In genomic region chr7:25756011-25756410, GRCm38 (mm10) we compare ENCODE assay signal across 7 mouse cellular contexts. TPM values are rescaled to one million over a fixed set of nuclear protein-coding genes. Genes with fewer than 3 reads are reported as not detected.
DNase-seq lines count a peak whose midpoint lies in the region; ATAC-seq and TF ChIP-seq lines count a peak whose summit lies in the region.

No protein-coding gene starts in this region.

- peaks cover 16% of the 10 kb centered on the region for H3K36me3 ChIP-seq in intestine, postnatal 0 days (ENCODE audit: control insufficient read depth, insufficient read depth)
- peaks cover 9% of the 10 kb centered on the region; the same call in 1 of the 2 replicates for H3K36me3 ChIP-seq in midbrain, embryonic 12.5 days
- no peaks in the 10 kb centered on the region; the same call in 1 of the 2 replicates for H3K36me3 ChIP-seq in small intestine, adult 2 months (ENCODE audit: control insufficient read depth, insufficient read depth, low read length)

- peak; percentile 88 for TF ChIP-seq CTCF in intestine, postnatal 0 days (IDR thresholded peaks at IDR 0.05; ENCODE audit: low read depth)
- peak; percentile 91; the same call in 1 of the 2 replicates for TF ChIP-seq CTCF in small intestine, adult 2 months (IDR thresholded peaks at IDR 0.05; ENCODE audit: extremely low read depth, insufficient read length, insufficient replicate concordance, low read depth, low read length)

- TF ChIP-seq POLR2A in small intestine, adult 2 months (IDR thresholded peaks at IDR 0.05; ENCODE audit: low read depth, low read length), result no peak

- peaks cover 9% of the 10 kb centered on the region; the same call in 1 of the 2 replicates for H3K4me1 ChIP-seq in intestine, postnatal 0 days (replicated peaks; ENCODE audit: control insufficient read depth, insufficient read depth, low read length)
- peaks cover 19% of the 10 kb centered on the region for H3K4me1 ChIP-seq in midbrain, embryonic 12.5 days
- H3K4me1 ChIP-seq in small intestine, adult 2 months (ENCODE audit: control insufficient read depth, insufficient read depth, insufficient read length, low read length), result peaks cover 7% of the 10 kb centered on the region; the same call in 1 of the 2 replicates

- no peak overlapping the region for H3K9ac ChIP-seq in intestine, postnatal 0 days (ENCODE audit: low read depth, low read length)
- H3K9ac ChIP-seq in midbrain, embryonic 12.5 days (replicated peaks), result peak overlapping the region; percentile 48

- H3K4me2 ChIP-seq in intestine, postnatal 0 days (replicated peaks; ENCODE audit: low read depth), result peak overlapping the region; percentile 76
- H3K4me2 ChIP-seq in midbrain, embryonic 12.5 days (replicated peaks), result peak overlapping the region; percentile 86

- H3K9me3 ChIP-seq in intestine, postnatal 0 days (ENCODE audit: control insufficient read depth), result no peaks in the 10 kb centered on the region
- H3K9me3 ChIP-seq in midbrain, embryonic 12.5 days, result no peaks in the 10 kb centered on the region

- H3K27me3 ChIP-seq in intestine, postnatal 0 days (replicated peaks; ENCODE audit: control insufficient read depth, insufficient read depth, low read length), result no peaks in the 10 kb centered on the region
- no peaks in the 10 kb centered on the region for H3K27me3 ChIP-seq in midbrain, embryonic 12.5 days
- H3K27me3 ChIP-seq in small intestine, adult 2 months (ENCODE audit: control insufficient read depth, insufficient read depth, low read length), result no peaks in the 10 kb centered on the region

- under 1% methylated on average over 18 of the region's 18 CpGs for WGBS in intestine, postnatal 0 days
- WGBS in midbrain, embryonic 12.5 days, result under 1% methylated on average over 18 of the region's 18 CpGs
- WGBS in small intestine, adult 2 months, result under 1% methylated on average over 18 of the region's 18 CpGs

- ATAC-seq in intestine, postnatal 0 days, result peak; percentile 9
- ATAC-seq in midbrain, embryonic 12.5 days (ENCODE audit: low FRiP score, low read depth), result peak; percentile 51

- H3K27ac ChIP-seq in intestine, postnatal 0 days (ENCODE audit: low read depth, low read length), result peak overlapping the region; percentile 99
- H3K27ac ChIP-seq in midbrain, embryonic 12.5 days (replicated peaks), result peak overlapping the region; percentile 98
- H3K27ac ChIP-seq in small intestine, adult 2 months (ENCODE audit: insufficient read depth, low read depth, low read length), result peak overlapping the region; percentile 91

- peak overlapping the region; percentile 99 for H3K4me3 ChIP-seq in intestine, postnatal 0 days (ENCODE audit: low read depth, low read length)
- H3K4me3 ChIP-seq in midbrain, embryonic 12.5 days, result peak overlapping the region; percentile 66
- H3K4me3 ChIP-seq in small intestine, adult 2 months (ENCODE audit: low read depth, low read length), result peak overlapping the region; percentile 55

- intact Hi-C loops in left cerebral cortex, postnatal 4 days (cut with DNase I), result loop anchor here (2.0 kb wide), 1 partner anchor 49 kb away; no protein-coding TSS in a partner anchor

- peak; percentile 93 for DNase-seq in adrenal gland, adult 2 months
- DNase-seq in embryo, embryonic 9.5 days (ENCODE audit: extremely low spot score), result peak; percentile 87
- DNase-seq in gastrocnemius, postnatal 4 days (ENCODE audit: low spot score in 2 of 2), result peak; percentile 88 to 93
- DNase-seq in left cerebral cortex, postnatal 4 days, result peak; percentile 94

RNA-seq across cellular contexts. Expression of gene Hnrnpul1, which starts 1.5 kb away (rescaled TPM):
- total RNA-seq in adrenal gland, adult 2 months (2021), result 100 to 1,000 TPM; 104 to 109 TPM
- polyA plus RNA-seq in adrenal gland, adult 2 months (2012; rRNA removed), result 33.0 and 38.7 TPM in 2 replicates
- total RNA-seq in gastrocnemius, postnatal 4 days (2021), result 100 to 1,000 TPM; 131 to 132 TPM
- 32.1 TPM in 2 replicates for polyA plus RNA-seq in intestine, postnatal 0 days (2015; fragmentation: Nextera tagmentation; extraction: Ambion mirVana)
- 100 to 1,000 TPM; 142 to 152 TPM for total RNA-seq in left cerebral cortex, postnatal 4 days (2021)
- 70.0 and 80.5 TPM in 2 replicates for polyA plus RNA-seq in midbrain, embryonic 12.5 days (2016; fragmentation: Nextera tagmentation; extraction: Ambion mirVana)
- polyA plus RNA-seq in small intestine, adult 2 months (2012; rRNA removed), result 28.9 and 60.2 TPM in 2 replicates

RNA-seq across cellular contexts. Expression of gene Axl, which starts 32.5 kb away (rescaled TPM):
- total RNA-seq in adrenal gland, adult 2 months (2021), result 10 to 100 TPM; 42.1 to 73.8 TPM
- 40.3 TPM in 2 replicates for polyA plus RNA-seq in adrenal gland, adult 2 months (2012; rRNA removed)
- 100 to 1,000 TPM; 172 to 194 TPM for total RNA-seq in gastrocnemius, postnatal 4 days (2021)
- polyA plus RNA-seq in intestine, postnatal 0 days (2015; fragmentation: Nextera tagmentation; extraction: Ambion mirVana), result 52.1 and 58.8 TPM in 2 replicates
- total RNA-seq in left cerebral cortex, postnatal 4 days (2021), result 10 to 100 TPM; 19.2 to 20.8 TPM
- 27.3 and 27.8 TPM in 2 replicates for polyA plus RNA-seq in midbrain, embryonic 12.5 days (2016; fragmentation: Nextera tagmentation; extraction: Ambion mirVana)
- 13.2 and 14.4 TPM in 2 replicates for polyA plus RNA-seq in small intestine, adult 2 months (2012; rRNA removed)

RNA-seq across cellular contexts. Expression of gene Ccdc97, which starts 37.1 kb away (rescaled TPM):
- total RNA-seq in adrenal gland, adult 2 months (2021), result 10 to 100 TPM; 47.4 to 50.9 TPM
- 90.9 and 95.2 TPM in 2 replicates for polyA plus RNA-seq in adrenal gland, adult 2 months (2012; rRNA removed)
- 10 to 100 TPM; 34.5 to 39.4 TPM for total RNA-seq in gastrocnemius, postnatal 4 days (2021)
- 15.9 and 16.5 TPM in 2 replicates for polyA plus RNA-seq in intestine, postnatal 0 days (2015; fragmentation: Nextera tagmentation; extraction: Ambion mirVana)
- 10 to 100 TPM; 47.8 to 48.6 TPM for total RNA-seq in left cerebral cortex, postnatal 4 days (2021)
- 32.8 and 33.2 TPM in 2 replicates for polyA plus RNA-seq in midbrain, embryonic 12.5 days (2016; fragmentation: Nextera tagmentation; extraction: Ambion mirVana)
- 43.6 and 72.4 TPM in 2 replicates for polyA plus RNA-seq in small intestine, adult 2 months (2012; rRNA removed)

Comparison
In these comparisons a context has a peak if more than half of its experiments do, and no peak if none do; other contexts are left out.
1. Peak in every context shown above with its lines: DNase-seq, ATAC-seq, H3K4me3 ChIP-seq and H3K27ac ChIP-seq.